Mouse (Mus musculus): ENCODE measurements around the gene Otos. TPM values are rescaled to one million over a fixed set of nuclear protein-coding genes. Genes with fewer than 3 reads are reported as not detected.

Gene Otos
- polyA plus RNA-seq, 1 experiment from 2014 or later: 0.08 TPM

GRCm38 (mm10) chr1:92605482-92605881, 43.2 kb downstream of the Otos start, which contains the start of gene Olfr1410:
Gene Olfr1410 (plus strand): TSS chr1:92605782.
- no peak for ATAC-seq (ENCODE audit: low FRiP score)
- Histone ChIP-seq H3K9me3 (ENCODE audit: control insufficient read depth, low read length) (no peaks in the 10 kb centered on the region), H3K27me3 (ENCODE audit: control insufficient read depth, insufficient read depth, low read length) (no peaks in the 10 kb centered on the region), H3K36me3 (ENCODE audit: control insufficient read depth, insufficient read depth, low read length) (no peaks in the 10 kb centered on the region), H3K4me2 (no peak within 1 kb of the TSS), H3K4me1 (ENCODE audit: control insufficient read depth, insufficient read depth, low read length) (no peaks in the 10 kb centered on the region), H3K27ac (ENCODE audit: low read depth, low read length) (no peak within 1 kb of the TSS), H3K4me3 (ENCODE audit: low read depth, low read length) (no peak within 1 kb of the TSS), H3K9ac (ENCODE audit: low read length) (no peak within 1 kb of the TSS)
- no peak for DNase-seq (ENCODE audit: low spot score, missing footprints)
- 80% methylated on average over 1 of the region's 1 CpGs for WGBS

GRCm38 (mm10) chr1:92596019-92596418, 52.6 kb downstream of the Otos start:
- no peak overlapping the region for H3K4me2 ChIP-seq
- H3K27ac ChIP-seq (ENCODE audit: low read depth, low read length): no peak overlapping the region
- H3K9ac ChIP-seq (ENCODE audit: low read length): no peak overlapping the region
- no peaks in the 10 kb centered on the region for H3K36me3 ChIP-seq (ENCODE audit: control insufficient read depth, insufficient read depth, low read length)
- H3K4me3 ChIP-seq (ENCODE audit: low read depth, low read length): no peak overlapping the region
- H3K9me3 ChIP-seq (ENCODE audit: control insufficient read depth, low read length): no peaks in the 10 kb centered on the region
- ATAC-seq (ENCODE audit: low FRiP score) (no peak), DNase-seq (ENCODE audit: low spot score, missing footprints) (no peak)
- no peaks in the 10 kb centered on the region for H3K27me3 ChIP-seq (ENCODE audit: control insufficient read depth, insufficient read depth, low read length)
- H3K4me1 ChIP-seq (ENCODE audit: control insufficient read depth, insufficient read depth, low read length): no peaks in the 10 kb centered on the region
- 85% methylated on average over 3 of the region's 3 CpGs for WGBS

Other genes starting within 250 kb of the Otos start
- 274 and 289 TPM in 2 replicates for gene Ndufa10, start 175.0 kb downstream of the Otos start, polyA plus RNA-seq (2014; fragmentation: Nextera tagmentation; extraction: Ambion mirVana)
- gene Olfr1416, start 163.7 kb downstream of the Otos start, polyA plus RNA-seq (2014; fragmentation: Nextera tagmentation; extraction: Ambion mirVana): not detected in 2 replicates
- not detected in 2 replicates for gene Olfr1415, start 152.7 kb downstream of the Otos start, polyA plus RNA-seq (2014; fragmentation: Nextera tagmentation; extraction: Ambion mirVana)
- not detected in 2 replicates for gene Olfr1414, start 130.2 kb downstream of the Otos start, polyA plus RNA-seq (2014; fragmentation: Nextera tagmentation; extraction: Ambion mirVana)
- not detected in 2 replicates for gene Olfr1413, start 77.5 kb downstream of the Otos start, polyA plus RNA-seq (2014; fragmentation: Nextera tagmentation; extraction: Ambion mirVana)
- not detected in 2 replicates for gene Olfr1412, start 63.1 kb downstream of the Otos start, polyA plus RNA-seq (2014; fragmentation: Nextera tagmentation; extraction: Ambion mirVana)
- not detected in 2 replicates for gene Olfr1411, start 54.4 kb downstream of the Otos start, polyA plus RNA-seq (2014; fragmentation: Nextera tagmentation; extraction: Ambion mirVana)
- gene Olfr1410, start 43.1 kb downstream of the Otos start, polyA plus RNA-seq (2014; fragmentation: Nextera tagmentation; extraction: Ambion mirVana): not detected in 2 replicates
- gene Olfr12, start 31.1 kb downstream of the Otos start, polyA plus RNA-seq (2014; fragmentation: Nextera tagmentation; extraction: Ambion mirVana): 0.05 and 0.12 TPM in 2 replicates
- gene Cops9, start 6.9 kb downstream of the Otos start, polyA plus RNA-seq (2014; fragmentation: Nextera tagmentation; extraction: Ambion mirVana): 354 and 411 TPM in 2 replicates
- 32.1 and 41.8 TPM in 2 replicates for gene Gpc1, start 182.8 kb upstream of the Otos start, polyA plus RNA-seq (2014; fragmentation: Nextera tagmentation; extraction: Ambion mirVana)